Mouse (Mus musculus) embryonic facial prominence, embryonic 11.5 days (tissue): ENCODE measurements around the gene Gipc3. TPM values are rescaled to one million over a fixed set of nuclear protein-coding genes. Genes with fewer than 3 reads are reported as not detected.

Experiments used
- ATAC-seq: fragments of 200-750 bp; cut with Nextera tagmentation; replicated peaks from 2 replicates; pipeline ENCODE4 v1.8.0; 2017; ENCODE audit warnings: low read depth; ENCODE audit not compliant: insufficient number of reproducible peaks, low FRiP score, low TSS enrichment
- DNase-seq: peaks from one replicate; pipeline ENCODE4 v3.0.0-alpha.2; 2015; ENCODE audit warnings: low spot score
- H3K27ac ChIP-seq: fragments of 300-500 bp; sonication (generic); replicated peaks from 2 replicates; pipeline ENCODE4 v1.5.1; 2014; ENCODE audit warnings: mild to moderate bottlenecking, low read depth, low read length, control low read depth
- H3K27me3 ChIP-seq: fragments of 300-500 bp; sonication (generic); 2 replicates; pipeline ENCODE4 v1.6.1; 2014; ENCODE audit warnings: mild to moderate bottlenecking, low read length, moderate library complexity, mixed read lengths; ENCODE audit not compliant: control insufficient read depth, insufficient read depth
- H3K36me3 ChIP-seq: fragments of 300-500 bp; sonication (generic); replicated peaks from 2 replicates; pipeline ENCODE4 v1.6.1; 2014; ENCODE audit warnings: low read depth, mild to moderate bottlenecking, low read length, moderate library complexity, mixed read lengths; ENCODE audit not compliant: control insufficient read depth, insufficient read depth
- H3K4me1 ChIP-seq: fragments of 300-500 bp; sonication (generic); 2 replicates; pipeline ENCODE4 v1.6.1; 2014; ENCODE audit warnings: low read length, mixed read lengths; ENCODE audit not compliant: control insufficient read depth, insufficient read depth
- H3K4me2 ChIP-seq: fragments of 300-500 bp; sonication (generic); 2 replicates; pipeline ENCODE4 v1.6.1; 2014; ENCODE audit warnings: low read depth, mild to moderate bottlenecking, control low read depth, low read length, moderate library complexity
- H3K4me3 ChIP-seq: fragments of 300-500 bp; sonication (generic); 2 replicates; pipeline ENCODE4 v1.5.1; 2014; ENCODE audit warnings: low read depth, low read length, control low read depth
- H3K9ac ChIP-seq: fragments of 300-500 bp; sonication (generic); replicated peaks from 2 replicates; pipeline ENCODE4 v1.6.1; 2014; ENCODE audit warnings: mild to moderate bottlenecking, control low read depth, low read length
- H3K9me3 ChIP-seq: fragments of 300-500 bp; sonication (generic); replicated peaks from 2 replicates; pipeline ENCODE4 v1.6.1; 2016; ENCODE audit warnings: mild to moderate bottlenecking, low read length, inconsistent platforms, mixed read lengths; ENCODE audit not compliant: control insufficient read depth
- WGBS: fragments of 180-500 bp; shearing (Covaris S2); extraction: QIAGEN DNeasy Blood & Tissue Kit; methylation state at CpG from one replicate; pipeline ENCODE4 v1.1.7; 2014; 5-methylcytosine and 5-hydroxymethylcytosine counted together
- polyA plus RNA-seq: library from polyadenylated mRNA; unstranded; fragments of >200 nt; fragmentation: Nextera tagmentation; extraction: Ambion mirVana; gene quantifications from 2 replicates; pipeline ENCODE4 v1.2.1, GENCODE M21; 2014

Gene Gipc3
- polyA plus RNA-seq, 1 experiment from 2014 or later: not detected

DNA sequence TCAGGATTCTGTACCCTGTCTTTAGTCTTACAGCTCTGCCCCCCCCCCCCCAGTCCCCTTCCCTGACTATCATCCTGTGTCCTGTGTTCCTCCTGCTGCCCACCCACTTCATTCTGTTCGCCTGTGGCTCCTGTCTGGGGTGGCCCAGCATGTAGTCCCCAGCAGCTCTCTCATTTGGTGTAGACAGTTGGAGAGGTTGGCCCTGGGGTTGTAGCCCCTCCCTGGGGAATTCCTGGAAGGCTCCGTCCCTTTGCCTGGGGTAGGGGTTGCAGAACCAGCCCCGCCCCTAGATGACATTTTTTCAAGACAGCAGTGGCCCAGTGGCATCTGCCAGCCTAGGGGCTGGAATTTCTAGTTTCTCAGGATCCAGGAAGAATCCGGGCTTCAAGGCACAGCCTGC is 15.1 kb upstream of the Gipc3 start:
- H3K9ac ChIP-seq: peak overlapping the region; percentile 70
- ATAC-seq: no peak
- H3K36me3 ChIP-seq: no peaks in the 10 kb centered on the region; the same call in 1 of the 2 replicates
- H3K27me3 ChIP-seq: peaks cover 4% of the 10 kb centered on the region
- peak overlapping the region; percentile 97 for H3K4me2 ChIP-seq
- no peak for DNase-seq
- peak overlapping the region; percentile 67 for H3K4me3 ChIP-seq
- no peak overlapping the region for H3K27ac ChIP-seq
- no peaks in the 10 kb centered on the region for H3K9me3 ChIP-seq
- no peaks in the 10 kb centered on the region; the same call in 1 of the 2 replicates for H3K4me1 ChIP-seq
- WGBS: 28% methylated on average over 4 of the region's 4 CpGs

DNA sequence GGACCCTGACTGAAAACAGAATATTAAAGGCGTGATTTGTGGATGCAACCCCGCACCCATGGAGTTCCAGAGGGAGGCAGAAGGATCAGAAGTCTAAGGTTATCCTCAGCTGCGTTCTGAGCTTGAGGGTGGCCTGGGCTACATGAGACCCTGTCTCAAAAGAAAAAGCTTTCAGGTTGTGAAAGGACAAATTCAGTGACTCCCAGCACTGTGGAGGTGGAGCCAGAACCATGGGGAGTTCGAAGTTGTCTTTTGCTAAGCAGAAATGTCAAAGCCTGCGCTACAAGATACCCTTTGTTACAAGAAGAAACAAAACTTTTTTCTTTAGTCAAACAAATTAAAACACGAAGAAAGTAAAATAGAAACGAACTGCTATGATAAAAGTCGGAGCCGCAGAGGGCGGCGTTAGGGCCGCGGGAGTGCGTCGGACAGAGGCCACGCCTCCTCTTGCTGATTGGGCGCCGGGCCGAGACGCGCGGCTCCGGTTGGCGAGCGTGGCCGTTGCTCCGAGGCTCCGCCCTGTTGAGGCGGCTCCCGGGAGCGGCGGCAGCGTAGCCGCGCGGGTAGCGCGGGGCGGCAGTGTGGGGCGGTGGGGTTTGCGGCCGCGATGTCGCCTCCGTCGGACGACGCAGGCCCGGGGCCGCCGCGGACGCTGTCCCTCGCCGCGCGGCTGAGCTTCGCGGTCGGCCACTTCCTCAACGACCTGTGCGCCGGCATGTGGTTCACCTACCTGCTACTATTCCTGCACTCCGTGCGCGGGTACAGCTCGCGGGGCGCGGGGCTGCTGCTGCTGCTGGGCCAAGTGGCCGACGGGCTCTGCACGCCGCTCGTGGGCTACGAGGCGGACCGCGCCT is 14.2 kb upstream of the Gipc3 start, which contains the start of gene Mfsd12:
Gene Mfsd12 (plus strand): TSS at position 501 of the 854 bp plus-strand sequence.
- Histone ChIP-seq H3K36me3 (no peaks in the 10 kb centered on the region; the same call in 1 of the 2 replicates), H3K9ac (peak within 1 kb of the TSS; percentile 70), H3K27ac (no peak within 1 kb of the TSS), H3K4me2 (peak within 1 kb of the TSS; percentile 97), H3K4me1 (no peaks in the 10 kb centered on the region; the same call in 1 of the 2 replicates), H3K4me3 (peak within 1 kb of the TSS; percentile 67), H3K9me3 (no peaks in the 10 kb centered on the region), H3K27me3 (no peaks in the 10 kb centered on the region)
- WGBS: 2% methylated on average over 61 of the region's 79 CpGs
- peak; percentile 92 for DNase-seq
- ATAC-seq: peak; percentile 70

- H3K4me3 ChIP-seq: no peak overlapping the region
- no peaks in the 10 kb centered on the region for H3K27me3 ChIP-seq
- no peaks in the 10 kb centered on the region; the same call in 1 of the 2 replicates for H3K4me1 ChIP-seq
- H3K27ac ChIP-seq: no peak overlapping the region
- no peak overlapping the region for H3K9ac ChIP-seq
- 54% methylated on average over 12 of the region's 12 CpGs for WGBS
- no peaks in the 10 kb centered on the region for H3K36me3 ChIP-seq
- ATAC-seq: no peak
- DNase-seq: no peak
- H3K4me2 ChIP-seq: no peak overlapping the region
- no peaks in the 10 kb centered on the region for H3K9me3 ChIP-seq
Measured at GRCm38 (mm10) chr10:81356352-81356990, 13.4 kb upstream of the Gipc3 start.

- Histone ChIP-seq H3K36me3 (no peaks in the 10 kb centered on the region), H3K4me2 (no peak overlapping the region), H3K9me3 (no peaks in the 10 kb centered on the region), H3K27me3 (no peaks in the 10 kb centered on the region), H3K4me3 (no peak overlapping the region), H3K9ac (no peak overlapping the region), H3K4me1 (no peaks in the 10 kb centered on the region; the same call in 1 of the 2 replicates), H3K27ac (no peak overlapping the region)
- 88% methylated on average over 4 of the region's 4 CpGs for WGBS
- ATAC-seq (no peak), DNase-seq (no peak)
Measured at GRCm38 (mm10) chr10:81355533-81355932, 12.5 kb upstream of the Gipc3 start.

DNA sequence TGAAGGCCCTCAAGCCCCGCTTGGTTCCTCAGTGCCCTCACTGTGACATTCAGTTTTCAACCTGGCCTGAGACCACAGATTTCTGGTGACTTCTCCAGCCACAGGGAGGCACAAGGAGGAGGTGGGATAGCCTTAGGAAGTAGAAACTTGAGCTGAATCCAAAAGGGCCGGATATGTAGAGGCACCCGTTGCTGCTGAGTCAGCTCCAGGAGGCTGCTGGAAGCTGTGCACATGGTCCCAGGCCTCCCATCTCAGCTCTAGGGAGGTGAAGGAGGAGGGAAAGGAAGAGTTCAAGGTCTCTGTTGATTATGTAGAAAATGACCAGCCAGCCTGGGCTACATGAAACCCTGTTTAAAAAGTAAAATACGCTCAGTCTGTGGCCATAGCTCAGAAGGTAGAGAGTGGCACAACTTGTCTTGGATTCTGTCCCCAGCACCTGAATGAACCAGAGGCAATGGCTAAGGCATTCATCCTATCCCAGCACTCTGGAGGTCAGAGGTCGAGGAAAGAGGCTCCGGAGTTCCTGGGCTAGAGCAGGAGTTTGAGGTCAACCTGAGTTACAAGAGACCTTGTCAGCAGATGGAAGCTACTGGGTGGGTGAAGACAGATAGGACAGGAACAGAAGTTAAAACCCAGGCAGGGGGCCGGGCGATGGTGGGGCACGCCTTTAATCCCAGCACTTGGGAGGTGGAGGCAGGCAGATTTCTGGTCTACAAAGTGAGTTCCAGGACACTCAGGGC is 11.8 kb upstream of the Gipc3 start:
- 55% methylated on average over 9 of the region's 9 CpGs for WGBS
- H3K36me3 ChIP-seq: no peaks in the 10 kb centered on the region
- H3K4me3 ChIP-seq: no peak overlapping the region
- no peak for ATAC-seq
- no peaks in the 10 kb centered on the region for H3K9me3 ChIP-seq
- H3K4me1 ChIP-seq: no peaks in the 10 kb centered on the region; the same call in 1 of the 2 replicates
- no peak overlapping the region for H3K4me2 ChIP-seq
- H3K9ac ChIP-seq: no peak overlapping the region
- H3K27ac ChIP-seq: no peak overlapping the region
- no peaks in the 10 kb centered on the region for H3K27me3 ChIP-seq
- no peak for DNase-seq

DNA sequence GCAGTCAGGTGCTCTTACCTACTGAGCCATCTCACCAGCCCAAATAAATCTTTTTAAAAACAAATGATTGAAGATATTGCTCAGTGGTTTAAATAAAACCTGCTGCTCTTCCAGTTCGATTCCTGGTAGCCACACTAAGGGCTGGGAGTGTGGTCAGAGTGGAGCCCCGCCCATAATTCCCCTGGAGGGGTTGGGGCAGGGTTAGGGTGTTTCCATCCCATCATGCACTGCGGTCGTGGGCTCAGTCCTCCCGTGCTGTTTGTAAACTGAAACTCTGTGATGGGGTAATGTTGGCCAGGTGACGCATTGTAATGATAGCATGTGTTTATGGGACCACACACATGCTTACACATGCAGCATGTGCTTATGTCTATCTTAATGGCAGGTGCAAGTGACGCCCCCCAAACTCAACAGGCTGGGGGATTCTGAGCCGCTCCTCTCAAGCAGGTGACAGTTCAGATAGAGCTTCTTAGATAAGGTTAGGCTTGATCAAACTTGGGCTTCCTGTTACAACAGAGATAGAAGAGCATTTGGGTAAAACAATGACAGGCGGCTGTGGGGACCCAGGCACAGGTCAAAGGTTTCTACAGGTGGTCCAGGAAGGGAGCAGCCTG is 8.7 kb upstream of the Gipc3 start:
- Histone ChIP-seq H3K27me3 (no peaks in the 10 kb centered on the region), H3K9ac (no peak overlapping the region), H3K9me3 (no peaks in the 10 kb centered on the region), H3K4me3 (no peak overlapping the region), H3K4me1 (peaks cover 6% of the 10 kb centered on the region), H3K36me3 (no peaks in the 10 kb centered on the region; the same call in 1 of the 2 replicates), H3K27ac (no peak overlapping the region), H3K4me2 (no peak overlapping the region)
- 21% methylated on average over 9 of the region's 9 CpGs for WGBS
- ATAC-seq (no peak), DNase-seq (no peak)

DNA sequence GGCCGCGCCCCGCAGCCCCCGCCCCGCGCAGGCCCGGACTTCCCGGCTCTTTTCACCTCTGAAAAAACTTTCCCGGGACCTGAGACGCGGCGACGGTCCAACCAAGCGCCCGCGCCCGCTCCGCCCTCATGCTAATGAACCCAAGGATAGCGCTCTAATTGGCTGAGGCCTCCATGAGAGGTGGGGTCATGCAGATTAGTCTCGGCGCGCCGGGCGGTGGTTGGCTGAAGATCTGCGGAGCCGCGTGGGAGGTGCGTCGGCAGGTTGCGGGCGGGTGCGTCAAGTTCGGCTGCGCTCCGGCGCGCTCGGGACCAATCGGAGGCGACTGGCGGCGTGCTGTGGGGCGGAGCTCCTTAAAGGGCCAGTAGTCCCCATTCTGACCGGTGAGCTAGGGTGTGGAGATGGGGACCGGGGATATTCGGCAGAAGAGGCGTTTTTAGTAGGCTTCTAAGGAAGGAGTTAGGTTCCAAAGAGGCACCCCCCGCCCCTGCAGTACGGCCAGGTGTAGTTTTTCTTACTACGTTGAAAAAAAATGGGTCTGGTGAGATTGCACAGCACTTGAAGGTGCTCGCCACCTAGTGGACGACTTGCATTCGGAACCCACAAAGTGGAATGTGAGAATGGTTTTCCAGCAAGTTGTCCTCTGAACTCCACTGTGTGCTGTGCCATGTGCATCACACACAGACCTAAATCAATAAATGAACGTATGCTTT is 7.4 kb upstream of the Gipc3 start, which contains the start of gene Hmg20b:
Gene Hmg20b (minus strand): TSS at position 130 of the 713 bp plus-strand sequence.
- H3K9me3 ChIP-seq: no peaks in the 10 kb centered on the region
- H3K4me2 ChIP-seq: peak within 1 kb of the TSS; percentile 40
- H3K4me3 ChIP-seq: peak within 1 kb of the TSS; percentile 87
- no peak within 1 kb of the TSS for H3K27ac ChIP-seq
- no peaks in the 10 kb centered on the region for H3K27me3 ChIP-seq
- H3K4me1 ChIP-seq: peaks cover 6% of the 10 kb centered on the region
- ATAC-seq: peak; percentile 91
- WGBS: under 1% methylated on average over 53 of the region's 54 CpGs
- peak within 1 kb of the TSS; percentile 87 for H3K9ac ChIP-seq
- DNase-seq: peak; percentile 99
- H3K36me3 ChIP-seq: no peaks in the 10 kb centered on the region; the same call in none of the 2 replicates
